Mouse (Mus musculus): Measurements from ENCODE around the gene AF067061. TPM values are rescaled to one million over a fixed set of nuclear protein-coding genes. Genes with fewer than 3 reads are reported as not detected.

The AF067061 gene
- polyA plus RNA-seq, 1 experiment from 2014 or later: not detected

DNA sequence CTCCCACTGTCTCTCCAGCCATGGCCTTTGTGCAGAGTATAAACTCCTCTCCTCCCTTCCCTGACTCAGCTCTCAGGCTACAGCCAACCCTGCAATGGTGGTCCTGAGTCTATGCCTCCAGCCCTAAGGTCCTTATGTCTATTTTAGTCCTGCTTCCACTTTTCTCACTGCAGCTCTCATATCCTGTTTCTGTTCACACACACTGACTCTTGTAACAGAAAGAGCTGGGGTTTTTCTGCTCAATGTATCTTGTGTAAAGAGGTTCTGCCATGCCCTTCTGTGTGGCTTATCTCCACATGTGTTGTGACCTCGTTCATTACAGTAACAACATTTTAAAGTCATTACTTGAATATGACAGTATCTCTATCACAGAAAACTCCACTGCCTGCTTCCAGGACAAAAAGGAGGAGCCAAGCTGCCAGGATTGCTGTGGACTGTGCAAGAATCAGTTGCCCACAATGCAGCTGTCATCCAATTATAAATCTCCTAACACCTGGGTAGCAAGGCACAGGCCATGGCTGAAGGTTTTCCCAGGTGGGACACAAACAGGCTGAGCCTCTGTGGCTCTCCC lies 36.5 kb downstream of the AF067061 start:
- Histone ChIP-seq H3K27ac (no peak overlapping the region), H3K4me2 (no peak overlapping the region), H3K9ac (no peak overlapping the region), H3K9me3 (no peaks in the 10 kb centered on the region), H3K4me1 (no peaks in the 10 kb centered on the region), H3K27me3 (no peaks in the 10 kb centered on the region), H3K36me3 (no peaks in the 10 kb centered on the region), H3K4me3 (no peak overlapping the region)
- no peak for ATAC-seq (ENCODE audit: borderline replicate concordance, extremely low read depth, low FRiP score, low TSS enrichment)
- 43% methylated on average over 1 of the region's 1 CpGs for WGBS

DNA sequence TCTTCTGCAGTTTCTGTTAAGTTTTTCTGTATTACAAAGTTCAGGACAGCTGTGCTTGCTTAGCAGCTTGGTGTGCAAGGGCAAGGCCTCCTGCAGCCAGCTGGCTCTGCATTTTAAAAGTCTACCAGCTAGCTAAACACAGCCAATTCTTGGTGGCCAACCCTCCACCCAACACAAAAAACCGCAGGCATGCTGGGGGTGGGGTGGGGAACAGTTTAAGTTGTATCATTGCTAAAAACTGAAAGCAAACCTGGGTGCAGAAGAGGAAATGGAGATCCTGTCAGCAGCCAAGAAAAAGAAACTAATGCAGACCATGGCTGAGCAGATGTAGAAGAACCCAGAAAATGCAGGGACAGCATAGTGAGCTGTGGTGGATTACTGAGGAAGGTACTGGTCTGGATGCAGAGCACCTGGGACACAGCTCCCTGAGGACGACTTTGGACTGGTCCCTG lies 37.1 kb downstream of the AF067061 start, which contains the start of gene BC147527:
Gene BC147527 (plus strand): TSS at position 402 of the 452 bp plus-strand sequence.
- Histone ChIP-seq H3K27ac (no peak within 1 kb of the TSS), H3K9ac (no peak within 1 kb of the TSS), H3K27me3 (no peaks in the 10 kb centered on the region), H3K9me3 (no peaks in the 10 kb centered on the region), H3K36me3 (no peaks in the 10 kb centered on the region), H3K4me2 (no peak within 1 kb of the TSS), H3K4me1 (no peaks in the 10 kb centered on the region), H3K4me3 (no peak within 1 kb of the TSS)
- 49% methylated on average over 2 of the region's 2 CpGs for WGBS
- no peak for ATAC-seq (ENCODE audit: borderline replicate concordance, extremely low read depth, low FRiP score, low TSS enrichment)

DNA sequence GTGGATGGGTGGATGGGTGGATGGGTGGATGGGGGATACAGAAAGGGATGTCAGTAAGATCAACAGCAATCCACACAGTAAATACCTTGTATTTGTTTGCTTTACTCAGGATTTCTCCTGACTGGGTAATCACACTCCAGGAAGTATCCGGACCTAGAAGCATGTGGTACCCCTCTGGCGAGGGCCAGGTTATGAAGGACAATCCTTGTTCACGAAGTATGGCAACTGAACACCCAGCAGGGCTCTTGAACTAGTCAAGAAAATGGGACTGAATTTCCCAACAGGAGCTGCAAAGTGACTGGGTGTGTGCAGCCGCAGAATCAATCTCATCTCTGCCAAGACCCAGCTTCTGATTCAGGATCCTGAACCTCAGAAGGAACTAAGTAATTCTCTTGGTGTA lies 37.9 kb downstream of the AF067061 start:
- no peak overlapping the region for H3K4me3 ChIP-seq
- no peak overlapping the region for H3K4me2 ChIP-seq
- no peak overlapping the region for H3K27ac ChIP-seq
- 67% methylated on average over 4 of the region's 4 CpGs for WGBS
- no peaks in the 10 kb centered on the region for H3K36me3 ChIP-seq
- no peak overlapping the region for H3K9ac ChIP-seq
- ATAC-seq (ENCODE audit: borderline replicate concordance, extremely low read depth, low FRiP score, low TSS enrichment): no peak
- H3K27me3 ChIP-seq: no peaks in the 10 kb centered on the region
- no peaks in the 10 kb centered on the region for H3K9me3 ChIP-seq
- no peaks in the 10 kb centered on the region for H3K4me1 ChIP-seq

DNA sequence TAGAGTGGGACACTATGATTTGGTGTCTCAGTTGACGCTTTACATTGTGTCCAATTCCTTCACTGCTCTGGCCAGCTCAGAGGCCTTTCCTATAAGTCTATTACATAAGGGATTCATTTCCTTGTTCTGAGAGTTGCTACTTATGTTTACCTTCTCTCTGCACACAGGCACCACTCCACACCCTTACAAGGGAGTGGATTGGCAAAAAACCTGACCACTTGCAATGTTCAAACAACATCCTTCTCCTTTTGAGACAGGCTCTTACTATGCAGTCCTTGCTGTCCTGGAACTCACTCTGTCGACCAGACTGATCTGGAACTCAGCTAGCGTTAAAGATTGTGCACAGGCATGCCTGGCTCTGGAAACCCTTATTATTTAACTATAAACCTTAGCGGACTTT lies 47.8 kb downstream of the AF067061 start:
- Histone ChIP-seq H3K4me2 (no peak overlapping the region), H3K4me3 (no peak overlapping the region), H3K4me1 (no peaks in the 10 kb centered on the region), H3K36me3 (no peaks in the 10 kb centered on the region), H3K9me3 (no peaks in the 10 kb centered on the region), H3K27me3 (no peaks in the 10 kb centered on the region), H3K27ac (no peak overlapping the region), H3K9ac (no peak overlapping the region)
- 57% methylated on average over 4 of the region's 4 CpGs for WGBS
- ATAC-seq (ENCODE audit: borderline replicate concordance, extremely low read depth, low FRiP score, low TSS enrichment): no peak

DNA sequence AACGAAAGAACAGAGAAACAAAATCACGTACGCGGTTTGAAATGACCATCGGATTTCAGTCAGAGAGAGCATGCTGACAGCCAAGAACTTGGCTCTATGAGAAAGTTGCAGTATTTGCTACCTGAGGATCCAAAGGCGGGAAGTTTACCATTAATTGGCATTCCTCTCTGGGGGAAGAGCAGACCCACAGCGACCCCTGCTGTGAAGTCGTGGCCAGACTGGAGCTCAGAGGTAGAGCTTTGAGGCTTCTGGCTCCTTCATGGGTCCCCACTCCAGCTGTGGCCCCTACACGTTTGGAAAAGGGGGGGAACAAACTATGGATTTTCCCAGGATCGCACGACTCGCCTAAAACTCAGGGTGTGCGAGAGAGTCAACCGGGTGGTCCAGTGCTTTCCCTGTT lies 50.7 kb downstream of the AF067061 start:
- no peaks in the 10 kb centered on the region for H3K4me1 ChIP-seq
- no peak overlapping the region for H3K4me2 ChIP-seq
- 39% methylated on average over 14 of the region's 14 CpGs for WGBS
- H3K9ac ChIP-seq: no peak overlapping the region
- H3K9me3 ChIP-seq: no peaks in the 10 kb centered on the region
- H3K36me3 ChIP-seq: no peaks in the 10 kb centered on the region
- no peak for ATAC-seq (ENCODE audit: borderline replicate concordance, extremely low read depth, low FRiP score, low TSS enrichment)
- H3K4me3 ChIP-seq: no peak overlapping the region
- H3K27ac ChIP-seq: no peak overlapping the region
- no peaks in the 10 kb centered on the region for H3K27me3 ChIP-seq

Other genes starting within 250 kb of the AF067061 start
- not detected in 2 replicates for gene Gm36079, start 236.1 kb upstream of the AF067061 start, polyA plus RNA-seq (2015; fragmentation: Nextera tagmentation; extraction: Ambion mirVana)
- not detected in 2 replicates for gene Gm21188, start 210.9 kb upstream of the AF067061 start, polyA plus RNA-seq (2015; fragmentation: Nextera tagmentation; extraction: Ambion mirVana)
- gene Gm20767, start 122.9 kb upstream of the AF067061 start, polyA plus RNA-seq (2015; fragmentation: Nextera tagmentation; extraction: Ambion mirVana): not detected in 2 replicates
- not detected in 2 replicates for gene Gm21818, start 90.7 kb upstream of the AF067061 start, polyA plus RNA-seq (2015; fragmentation: Nextera tagmentation; extraction: Ambion mirVana)
- not detected in 2 replicates for gene Gm21762, start 47.2 kb upstream of the AF067061 start, polyA plus RNA-seq (2015; fragmentation: Nextera tagmentation; extraction: Ambion mirVana)
- not detected in 2 replicates for gene Gm21731, start 24.0 kb upstream of the AF067061 start, polyA plus RNA-seq (2015; fragmentation: Nextera tagmentation; extraction: Ambion mirVana)
- 0.59 and 0.76 TPM in 2 replicates for gene BC147527, start 37.3 kb downstream of the AF067061 start, polyA plus RNA-seq (2015; fragmentation: Nextera tagmentation; extraction: Ambion mirVana)
- gene Tcstv3, start 53.8 kb downstream of the AF067061 start, polyA plus RNA-seq (2015; fragmentation: Nextera tagmentation; extraction: Ambion mirVana): not detected in 2 replicates